Mouse (Mus musculus) kidney, embryonic 14.5 days (tissue): ENCODE results near the gene Sigmar1. TPM values are rescaled to one million over a fixed set of nuclear protein-coding genes. Genes with fewer than 3 reads are reported as not detected.
A peak's percentile ranks its signal among the peaks of the same experiment; 100 is the strongest.

ENCODE experiments used
- ATAC-seq: fragments of 200-750 bp; cut with Nextera tagmentation; 2 replicates; pipeline ENCODE4 v1.8.0; 2017; ENCODE audit warnings: moderate number of reproducible peaks, mild to moderate bottlenecking, moderate TSS enrichment, moderate library complexity; ENCODE audit not compliant: low FRiP score, low TSS enrichment
- H3K27ac ChIP-seq: fragments of 300-500 bp; sonication (generic); 2 replicates; pipeline ENCODE4 v1.5.1; 2014; ENCODE audit warnings: low read depth, mild to moderate bottlenecking, low read length, moderate library complexity, mixed read lengths
- H3K27me3 ChIP-seq: fragments of 300-500 bp; sonication (generic); 2 replicates; pipeline ENCODE4 v1.6.1; 2014; ENCODE audit warnings: mild to moderate bottlenecking, low read length; ENCODE audit not compliant: control insufficient read depth, insufficient read depth
- H3K36me3 ChIP-seq: fragments of 300-500 bp; sonication (generic); 2 replicates; pipeline ENCODE4 v1.6.1; 2014; ENCODE audit warnings: low read length, mixed read lengths; ENCODE audit not compliant: control insufficient read depth, insufficient read depth
- H3K4me1 ChIP-seq: fragments of 300-500 bp; sonication (generic); 2 replicates; pipeline ENCODE4 v1.6.1; 2014; ENCODE audit warnings: low read length, mixed read lengths; ENCODE audit not compliant: control insufficient read depth, insufficient read depth
- H3K4me2 ChIP-seq: fragments of 300-500 bp; sonication (generic); replicated peaks from 2 replicates; pipeline ENCODE4 v1.6.1; 2014; ENCODE audit warnings: low read depth, mild to moderate bottlenecking, low read length
- H3K4me3 ChIP-seq: fragments of 300-500 bp; sonication (generic); 2 replicates; pipeline ENCODE4 v1.5.1; 2014; ENCODE audit warnings: mild to moderate bottlenecking, low read length
- H3K9ac ChIP-seq: fragments of 300-500 bp; sonication (generic); 2 replicates; pipeline ENCODE4 v1.6.1; 2014; ENCODE audit warnings: low read depth, mild to moderate bottlenecking, low read length, moderate library complexity
- H3K9me3 ChIP-seq: fragments of 300-500 bp; sonication (generic); 2 replicates; pipeline ENCODE4 v1.6.1; 2016; ENCODE audit warnings: low read length; ENCODE audit not compliant: control insufficient read depth
- WGBS: fragments of 180-500 bp; shearing (Covaris S2); extraction: QIAGEN DNeasy Blood & Tissue Kit; methylation state at CpG from one replicate; pipeline ENCODE4 v1.1.7; 2014; 5-methylcytosine and 5-hydroxymethylcytosine counted together
- polyA plus RNA-seq: library from polyadenylated mRNA; unstranded; fragments of >200 nt; fragmentation: Nextera tagmentation; extraction: Ambion mirVana; gene quantifications from 2 replicates; pipeline ENCODE4 v1.2.1, GENCODE M21; 2014

The Sigmar1 gene
- polyA plus RNA-seq, 1 experiment from 2014 or later, result 92.2 TPM

- Histone ChIP-seq H3K4me3 (peak overlapping the region; percentile 70), H3K27ac (peak overlapping the region; percentile 51), H3K4me1 (peaks cover 8% of the 10 kb centered on the region), H3K36me3 (peaks cover 11% of the 10 kb centered on the region), H3K9me3 (peaks cover 4% of the 10 kb centered on the region; the same call in 1 of the 2 replicates), H3K4me2 (peak overlapping the region; percentile 61), H3K27me3 (no peaks in the 10 kb centered on the region), H3K9ac (peak overlapping the region; percentile 78)
- ATAC-seq, result peak; percentile 95
- under 1% methylated on average over 27 of the region's 27 CpGs for WGBS
Observed at GRCm38 (mm10) chr4:41741158-41741560, 14.8 kb downstream of the Sigmar1 start.

GRCm38 (mm10) chr4:41740380-41741157 lies 15.4 kb downstream of the Sigmar1 start:
- peaks cover 11% of the 10 kb centered on the region for H3K36me3 ChIP-seq
- H3K9me3 ChIP-seq, result no peaks in the 10 kb centered on the region
- under 1% methylated on average over 48 of the region's 48 CpGs for WGBS
- H3K4me3 ChIP-seq, result peak overlapping the region; percentile 70
- peaks cover 8% of the 10 kb centered on the region for H3K4me1 ChIP-seq
- H3K27me3 ChIP-seq, result no peaks in the 10 kb centered on the region
- peak; percentile 81 for ATAC-seq
- peak overlapping the region; percentile 61 for H3K4me2 ChIP-seq
- H3K9ac ChIP-seq, result peak overlapping the region; percentile 78
- H3K27ac ChIP-seq, result peak overlapping the region; percentile 51

GRCm38 (mm10) chr4:41739260-41739659 lies 16.7 kb downstream of the Sigmar1 start:
- Histone ChIP-seq H3K27ac (no peak overlapping the region), H3K36me3 (peaks cover 11% of the 10 kb centered on the region), H3K4me1 (peaks cover 8% of the 10 kb centered on the region), H3K9ac (no peak overlapping the region), H3K27me3 (no peaks in the 10 kb centered on the region), H3K4me2 (no peak overlapping the region), H3K9me3 (no peaks in the 10 kb centered on the region), H3K4me3 (no peak overlapping the region)
- ATAC-seq, result no peak
- 94% methylated on average over 13 of the region's 13 CpGs for WGBS

- ATAC-seq, result no peak
- 77% methylated on average over 1 of the region's 1 CpGs for WGBS
- 0 out of 2 replicates have a peak, but pooled peaks cover 2% of the 10 kb centered on the region for H3K27me3 ChIP-seq
- no peak overlapping the region for H3K4me2 ChIP-seq
- H3K36me3 ChIP-seq, result peaks cover 11% of the 10 kb centered on the region
- H3K9me3 ChIP-seq, result no peaks in the 10 kb centered on the region
- no peak overlapping the region for H3K9ac ChIP-seq
- H3K4me3 ChIP-seq, result no peak overlapping the region
- H3K4me1 ChIP-seq, result peaks cover 8% of the 10 kb centered on the region
- no peak overlapping the region for H3K27ac ChIP-seq
Observed at GRCm38 (mm10) chr4:41738256-41738603, 17.7 kb downstream of the Sigmar1 start.

GRCm38 (mm10) chr4:41737602-41738255 lies 18.2 kb downstream of the Sigmar1 start:
- peaks cover 8% of the 10 kb centered on the region for H3K4me1 ChIP-seq
- H3K27ac ChIP-seq, result no peak overlapping the region
- no peak overlapping the region for H3K4me2 ChIP-seq
- H3K4me3 ChIP-seq, result no peak overlapping the region
- H3K9me3 ChIP-seq, result no peaks in the 10 kb centered on the region
- peaks cover 6% of the 10 kb centered on the region; the same call in 1 of the 2 replicates for H3K27me3 ChIP-seq
- ATAC-seq, result peak; percentile 53
- peaks cover 11% of the 10 kb centered on the region for H3K36me3 ChIP-seq
- no peak overlapping the region for H3K9ac ChIP-seq
- WGBS, result 39% methylated on average over 8 of the region's 8 CpGs

GRCm38 (mm10) chr4:41731052-41731765 lies 24.7 kb downstream of the Sigmar1 start, which contains the start of gene Arid3c:
Gene Arid3c, minus strand, starts transcription at chr4:41731142.
- peaks cover 6% of the 10 kb centered on the region; the same call in 1 of the 2 replicates for H3K4me1 ChIP-seq
- peaks cover 65% of the 10 kb centered on the region for H3K27me3 ChIP-seq
- H3K4me2 ChIP-seq, result peak within 1 kb of the TSS; percentile 68
- no peaks in the 10 kb centered on the region for H3K9me3 ChIP-seq
- peak within 1 kb of the TSS; percentile 23; the same call in 1 of the 2 replicates for H3K9ac ChIP-seq
- peak within 1 kb of the TSS; percentile 42 for H3K4me3 ChIP-seq
- 1% methylated on average over 50 of the region's 50 CpGs for WGBS
- no peak within 1 kb of the TSS for H3K27ac ChIP-seq
- ATAC-seq, result peak; percentile 58; the same call in 1 of the 2 replicates
- H3K36me3 ChIP-seq, result no peaks in the 10 kb centered on the region

- no peaks in the 10 kb centered on the region for H3K36me3 ChIP-seq
- no peak overlapping the region for H3K4me3 ChIP-seq
- H3K4me2 ChIP-seq, result no peak overlapping the region
- no peak overlapping the region for H3K27ac ChIP-seq
- H3K9me3 ChIP-seq, result no peaks in the 10 kb centered on the region
- WGBS, result 14% methylated on average over 20 of the region's 20 CpGs
- peaks cover 13% of the 10 kb centered on the region for H3K4me1 ChIP-seq
- H3K27me3 ChIP-seq, result peaks cover 81% of the 10 kb centered on the region
- no peak for ATAC-seq
- H3K9ac ChIP-seq, result no peak overlapping the region
Observed at GRCm38 (mm10) chr4:41726826-41727621, 28.9 kb downstream of the Sigmar1 start.

- Histone ChIP-seq H3K27me3 (peaks cover 44% of the 10 kb centered on the region), H3K4me3 (peak within 1 kb of the TSS; percentile 68), H3K27ac (no peak within 1 kb of the TSS), H3K36me3 (peaks cover 20% of the 10 kb centered on the region), H3K4me1 (peaks cover 11% of the 10 kb centered on the region), H3K9ac (peak within 1 kb of the TSS; percentile 71), H3K9me3 (no peaks in the 10 kb centered on the region), H3K4me2 (peak within 1 kb of the TSS; percentile 39)
- under 1% methylated on average over 27 of the region's 27 CpGs for WGBS
- peak; percentile 95 for ATAC-seq
Observed at GRCm38 (mm10) chr4:41722918-41723351, 33.0 kb downstream of the Sigmar1 start, which contains the start of gene Dctn3. Gene Dctn3, minus strand, starts transcription at chr4:41723170.
